Mouse (Mus musculus) CH12.LX (cell line): ENCODE data around the gene Smap1.

Source experiments
- CTCF ChIP-seq, 2 experiments: IDR thresholded peaks in 1 of 2; conservative IDR thresholded peaks in 1 of 2; 2 replicates each; pipeline ENCODE4 v1.5.1; 2011 to 2012; ENCODE audit warnings: low read depth in 2 of 2, low read length in 2 of 2, improper control_type of control experiment in 1 of 2, inconsistent platforms in 1 of 2, mild to moderate bottlenecking in 1 of 2, moderate library complexity in 1 of 2
- JUN ChIP-seq: IDR thresholded peaks from 2 replicates; pipeline ENCODE4 v1.6.1; 2011; ENCODE audit warnings: low read depth, mild to moderate bottlenecking, low read length, improper control_type of control experiment, moderate library complexity; ENCODE audit not compliant: insufficient read depth
- POLR2A ChIP-seq: IDR thresholded peaks from 2 replicates; pipeline ENCODE4 v1.6.1; 2011; ENCODE audit warnings: low read depth, mild to moderate bottlenecking, improper control_type of control experiment, low read length
- RCOR1 ChIP-seq: conservative IDR thresholded peaks from 2 replicates; pipeline ENCODE4 v1.6.1; 2012; ENCODE audit warnings: low read depth, mild to moderate bottlenecking, inconsistent platforms, low read length, improper control_type of control experiment
- ZKSCAN1 ChIP-seq: IDR thresholded peaks from 2 replicates; pipeline ENCODE4 v1.6.1; 2012; ENCODE audit warnings: low read depth, inconsistent platforms, low read length, improper control_type of control experiment, borderline replicate concordance

DNA sequence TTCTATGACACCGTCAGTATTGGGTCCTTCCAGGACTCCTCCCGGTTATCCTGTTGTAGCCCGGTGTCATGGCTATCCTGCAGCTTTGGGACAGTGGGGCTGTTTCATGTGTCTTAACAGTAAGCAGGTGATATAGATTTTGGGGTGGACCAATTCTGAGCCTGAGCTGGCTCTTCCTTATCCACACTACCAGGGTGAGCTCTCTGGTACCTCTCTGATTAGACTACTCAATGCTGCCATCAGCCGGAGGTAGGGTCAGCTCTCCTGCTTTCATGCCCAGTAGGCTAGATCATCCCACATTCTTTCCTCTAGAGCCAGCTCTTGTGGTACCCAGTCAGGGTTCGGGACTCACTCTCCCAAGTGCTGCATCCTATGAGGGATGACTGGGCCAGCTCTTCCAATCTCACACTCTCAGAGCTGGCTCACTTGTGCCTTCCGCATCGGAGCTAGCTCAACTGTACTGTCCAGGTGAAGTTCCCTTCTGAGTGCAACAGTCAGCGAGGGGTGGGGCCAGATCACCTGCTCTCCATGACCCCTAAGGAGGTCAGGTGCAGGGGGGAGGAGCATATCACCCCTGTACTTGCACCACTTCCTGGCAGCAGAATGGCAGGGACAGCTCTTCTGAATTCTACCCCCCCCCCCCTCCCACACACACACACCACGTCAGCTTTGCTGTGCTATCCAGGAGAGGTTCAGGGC is 46.1 kb upstream of the Smap1 start:
- no peak for TF ChIP-seq CTCF (conservative IDR thresholded peaks at IDR 0.05 in 1 of 2, IDR thresholded peaks at IDR 0.05 in 1 of 2; ENCODE audit: low read depth in 2 of 2, low read length in 2 of 2)
- no peak for TF ChIP-seq JUN
- TF ChIP-seq POLR2A = no peak
- TF ChIP-seq ZKSCAN1 = no peak
- TF ChIP-seq RCOR1 = no peak
